Mouse (Mus musculus): ENCODE measurements around the gene Glyr1. TPM values are rescaled to one million over a fixed set of nuclear protein-coding genes. Genes with fewer than 3 reads are reported as not detected.

Gene Glyr1
- total RNA-seq, 2 experiments from 2014 or later: 88.1 to 99.2 TPM

GRCm38 (mm10) chr16:5012036-5013005, 37.3 kb downstream of the Glyr1 start:
- DNase-seq (ENCODE audit: low spot score in 2 of 2): no peak

GRCm38 (mm10) chr16:5011285-5011684, 38.4 kb downstream of the Glyr1 start:
- no peak for DNase-seq (ENCODE audit: low spot score in 2 of 2)

- DNase-seq (ENCODE audit: low spot score in 2 of 2): no peak
Observed at GRCm38 (mm10) chr16:5010371-5010935, 39.2 kb downstream of the Glyr1 start.

- DNase-seq (ENCODE audit: low spot score in 2 of 2): no peak
Observed at GRCm38 (mm10) chr16:5008076-5008475, 41.6 kb downstream of the Glyr1 start.

- no peak for DNase-seq (ENCODE audit: low spot score in 2 of 2)
Observed at GRCm38 (mm10) chr16:5007492-5007891, 42.2 kb downstream of the Glyr1 start.

- DNase-seq (ENCODE audit: low spot score in 2 of 2): no peak
Observed at GRCm38 (mm10) chr16:5007067-5007466, 42.6 kb downstream of the Glyr1 start, which contains the start of gene Smim22. Smim22 (plus strand) TSS chr16:5007288.

- DNase-seq (ENCODE audit: low spot score in 2 of 2): no peak
Observed at GRCm38 (mm10) chr16:5000611-5001010, 49.1 kb downstream of the Glyr1 start.

- no peak for DNase-seq (ENCODE audit: low spot score in 2 of 2)
Observed at GRCm38 (mm10) chr16:4998984-4999383, 50.7 kb downstream of the Glyr1 start.

- DNase-seq (ENCODE audit: low spot score in 2 of 2): no peak
Observed at GRCm38 (mm10) chr16:4997553-4997952, 52.1 kb downstream of the Glyr1 start, which contains the start of gene Sept12. Sept12 (minus strand) TSS chr16:4997852.

GRCm38 (mm10) chr16:4993276-4993675, 56.4 kb downstream of the Glyr1 start:
- DNase-seq (ENCODE audit: low spot score in 2 of 2): no peak

GRCm38 (mm10) chr16:4984717-4985116, 64.9 kb downstream of the Glyr1 start:
- no peak for DNase-seq (ENCODE audit: low spot score in 2 of 2)

- DNase-seq (ENCODE audit: low spot score in 2 of 2): peak in 1 of 2 experiments; percentile 31
Observed at GRCm38 (mm10) chr16:4979755-4980380, 69.8 kb downstream of the Glyr1 start.

GRCm38 (mm10) chr16:4978275-4979051, 71.2 kb downstream of the Glyr1 start:
- DNase-seq (ENCODE audit: low spot score in 2 of 2): no peak

- DNase-seq (ENCODE audit: low spot score in 2 of 2): no peak
Observed at GRCm38 (mm10) chr16:4976180-4976579, 73.5 kb downstream of the Glyr1 start.

GRCm38 (mm10) chr16:4974521-4974920, 75.1 kb downstream of the Glyr1 start:
- DNase-seq (ENCODE audit: low spot score in 2 of 2): no peak

GRCm38 (mm10) chr16:4971626-4972025, 78.0 kb downstream of the Glyr1 start:
- no peak for DNase-seq (ENCODE audit: low spot score in 2 of 2)

GRCm38 (mm10) chr16:4969055-4969843, 80.4 kb downstream of the Glyr1 start:
- no peak for DNase-seq (ENCODE audit: low spot score in 2 of 2)

- no peak for DNase-seq (ENCODE audit: low spot score in 2 of 2)
Observed at GRCm38 (mm10) chr16:4968426-4968825, 81.2 kb downstream of the Glyr1 start.

GRCm38 (mm10) chr16:4965392-4966129, 84.1 kb downstream of the Glyr1 start:
- DNase-seq (ENCODE audit: low spot score in 2 of 2): no peak

Measured in adrenal gland, adult 18-20 months (tissue).